Mouse (Mus musculus) CD8-positive naive resting alpha-beta T cell, adult 2 months (primary cell): ENCODE measurements around the gene Gon7.
A peak's percentile ranks its signal among the peaks of the same experiment; 100 is the strongest.

Source experiments
- DNase-seq, 2 experiments: peaks; one replicate each; pipeline ENCODE4 v3.0.0; 2022; ENCODE audit warnings: low read depth in 2 of 2, low spot score in 2 of 2

Gene Gon7

DNA sequence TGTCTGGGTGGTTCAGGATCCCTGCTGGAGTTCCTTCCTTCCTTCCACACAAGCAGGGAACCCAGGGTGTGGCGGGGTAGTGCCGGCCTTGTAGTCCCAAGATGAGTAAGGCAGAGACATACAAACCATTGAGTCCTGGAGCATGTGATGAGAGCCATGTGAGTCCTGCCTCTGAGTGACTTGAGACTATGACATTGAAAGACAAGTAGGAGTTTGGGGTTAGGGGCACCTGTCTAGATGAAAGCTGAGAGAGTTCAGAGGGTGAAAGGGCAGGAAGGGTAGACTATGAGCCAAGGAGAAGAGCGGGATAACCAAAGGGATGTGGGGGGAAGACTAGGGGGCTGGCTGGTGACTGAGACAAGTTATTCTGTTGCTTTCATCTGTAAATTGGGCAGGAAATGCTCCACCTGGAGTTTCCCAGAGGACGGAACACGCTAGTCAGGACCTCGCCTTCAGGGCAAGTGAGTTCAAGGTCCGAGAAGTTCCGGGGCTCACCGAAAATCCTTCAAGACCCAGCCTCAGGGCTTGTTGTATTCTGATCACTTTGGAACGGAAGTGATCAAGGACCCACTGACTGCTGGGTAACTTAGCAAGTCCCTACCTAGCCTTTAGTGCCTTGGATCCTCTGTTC, 50.7 kb downstream of the Gon7 start:
- DNase-seq, result no peak

GRCm38 (mm10) chr12:102705906-102706640, 51.5 kb downstream of the Gon7 start:
- DNase-seq, result no peak

DNA sequence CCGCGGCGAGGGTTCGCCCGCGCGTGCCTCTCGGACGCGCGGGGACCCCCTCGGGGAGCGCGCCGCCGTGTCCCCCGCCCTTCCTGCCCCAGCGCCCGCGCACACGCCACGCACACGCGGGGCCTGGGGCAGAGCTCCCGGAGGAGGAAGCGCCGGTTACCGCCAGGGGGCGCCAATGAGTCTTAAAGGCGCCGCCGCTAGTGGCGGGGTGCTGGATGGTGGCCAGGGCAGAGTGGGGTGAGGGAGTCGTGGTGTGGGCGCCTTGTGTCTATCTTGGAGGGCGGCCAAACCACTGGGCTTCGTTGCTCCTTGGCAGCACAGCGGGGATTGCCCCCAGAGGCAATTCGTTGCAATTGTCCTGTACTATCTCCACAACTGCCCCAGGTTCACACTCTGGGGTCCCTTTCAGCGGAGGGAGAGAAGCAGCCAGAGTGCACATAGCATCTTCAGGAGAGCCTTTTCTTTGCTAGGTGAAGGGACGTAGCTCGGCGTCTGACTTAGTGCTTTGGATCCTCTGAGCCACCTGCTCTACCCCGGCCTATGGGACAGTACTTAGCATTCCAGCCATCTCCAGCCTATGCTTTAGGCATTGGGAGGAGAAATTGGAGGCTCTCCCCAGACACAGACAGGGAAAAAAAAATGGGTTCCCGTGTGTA, 52.3 kb downstream of the Gon7 start:
- DNase-seq, result peak; percentile 93 to 94

- DNase-seq, result peak; percentile 25 to 43
Observed at GRCm38 (mm10) chr12:102704457-102705198, 53.0 kb downstream of the Gon7 start, which contains the start of gene Itpk1. TSS of gene Itpk1 (minus strand) at chr12:102704930.

DNA sequence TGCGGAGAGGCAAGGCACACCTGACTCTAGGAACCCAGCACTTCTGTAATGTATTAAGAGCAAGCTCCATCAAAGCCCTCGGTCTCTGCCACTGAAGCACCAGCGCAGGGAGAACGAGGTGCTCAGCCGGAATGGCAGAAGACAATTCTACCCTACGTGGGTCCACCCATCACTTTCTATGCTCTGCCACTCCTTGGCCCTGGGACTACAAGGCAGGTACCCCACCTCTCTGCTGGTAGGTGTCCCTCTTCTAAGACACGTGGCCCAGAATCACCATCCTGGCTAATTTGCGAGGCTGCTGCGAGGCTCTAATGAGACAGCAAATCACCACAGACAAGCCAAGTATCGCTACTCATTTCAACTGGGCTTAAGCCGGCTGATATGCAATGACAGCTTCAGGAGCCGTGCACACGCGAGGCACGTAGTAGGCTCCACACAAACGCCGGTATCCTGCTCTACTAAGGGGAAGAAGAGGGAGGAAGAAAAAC, 53.6 kb downstream of the Gon7 start:
- DNase-seq, result peak in 1 of 2 experiments; percentile 17

DNA sequence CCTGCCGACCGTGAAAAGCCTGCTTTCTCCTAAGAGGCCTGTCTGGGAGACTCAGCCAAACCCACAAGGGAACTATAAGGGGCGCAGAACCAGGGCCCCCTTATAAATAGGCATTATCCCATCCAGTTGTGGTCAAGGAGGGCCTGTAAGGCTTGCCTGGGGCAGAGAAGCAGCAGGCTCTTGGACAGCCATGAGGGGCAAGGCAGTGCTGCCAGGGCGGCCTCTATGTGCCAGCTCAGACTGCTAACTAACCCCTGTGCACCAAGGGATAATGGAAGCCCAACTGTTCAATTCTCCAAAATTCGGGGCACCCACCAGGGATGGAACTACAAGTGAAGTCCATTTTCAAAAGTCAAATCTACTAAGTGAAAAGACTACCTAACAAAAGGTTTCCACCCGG, 54.2 kb downstream of the Gon7 start:
- no peak for DNase-seq
